Mouse (Mus musculus): ENCODE data around the gene Dip2b.
A peak's percentile ranks its signal among the peaks of the same experiment; 100 is the strongest.

GRCm38 (mm10) chr15:100227031-100227662, 188.7 kb downstream of the Dip2b start:
- 0 out of 2 replicates have a peak, but pooled peaks have one; percentile 45 for TF ChIP-seq EP300 (IDR thresholded peaks at IDR 0.05; ENCODE audit: insufficient read depth, low read depth, low read length)
- no peak for TF ChIP-seq CTCF (IDR thresholded peaks at IDR 0.05; ENCODE audit: low read depth, low read length)
- TF ChIP-seq POLR2A (IDR thresholded peaks at IDR 0.05; ENCODE audit: insufficient read depth, low read length): peak; percentile 51

Measured in ES-Bruce4 (cell line).